Mouse (Mus musculus): ENCODE measurements around the gene Neurod1. TPM values are rescaled to one million over a fixed set of nuclear protein-coding genes. Genes with fewer than 3 reads are reported as not detected.

Gene Neurod1
- total and polyA plus RNA-seq, 3 experiments, result not detected

DNA sequence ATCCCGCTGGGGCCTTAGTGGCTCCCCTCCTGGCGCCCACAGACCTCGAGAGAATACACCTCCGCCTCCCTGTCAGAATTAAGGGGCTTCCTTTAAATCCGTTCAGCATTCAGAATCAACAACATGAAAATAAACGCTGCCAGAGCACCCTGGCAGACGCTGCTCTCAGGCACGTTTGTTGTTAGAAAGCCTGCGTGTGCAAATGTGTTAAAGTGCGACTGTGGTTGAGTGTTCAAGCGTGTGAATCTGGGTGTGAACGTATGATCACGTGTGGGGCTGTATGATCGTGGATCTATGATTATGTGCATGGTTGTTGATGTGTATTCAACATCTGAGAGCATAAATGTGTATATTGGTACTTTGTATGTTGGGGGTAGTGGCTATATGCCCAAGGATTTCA is 3.6 kb upstream of the Neurod1 start (continued):
- TF ChIP-seq TBP (IDR thresholded peaks at IDR 0.05; ENCODE audit: low read depth, low read length), result no peak

GRCm38 (mm10) chr2:79459061-79460045 is 2.8 kb upstream of the Neurod1 start:
- H3K27me3 ChIP-seq (ENCODE audit: control insufficient read depth in 1 of 2, insufficient read depth in 2 of 2, low read length in 2 of 2), result no peaks in the 10 kb centered on the region
- no peak overlapping the region for H3K9ac ChIP-seq (ENCODE audit: control insufficient read depth, low read depth, low read length, poor library complexity, severe bottlenecking)

DNA sequence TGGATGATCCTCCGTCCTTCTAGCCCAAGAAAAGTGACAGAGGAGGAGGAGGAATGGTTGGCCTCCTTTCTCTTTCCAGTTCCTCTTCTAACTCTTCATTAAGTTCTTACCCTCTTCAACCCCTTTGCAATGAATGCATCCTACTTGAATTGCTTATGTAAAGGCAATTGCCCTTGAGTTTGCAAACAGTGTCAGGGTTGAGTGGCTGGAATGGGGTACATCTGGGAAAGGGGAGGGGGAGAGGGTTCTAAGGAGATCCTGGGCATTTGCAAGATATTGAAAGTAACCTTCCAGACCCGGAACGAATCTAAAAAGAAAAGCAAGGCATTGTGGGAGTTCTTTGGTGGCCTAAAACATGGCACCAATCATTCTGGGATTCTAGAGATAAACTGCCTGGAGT is 1.4 kb upstream of the Neurod1 start:
- no peaks in the 10 kb centered on the region for H3K27me3 ChIP-seq (ENCODE audit: control insufficient read depth in 1 of 2, insufficient read depth in 2 of 2, low read length in 2 of 2)

More at GRCm38 (mm10) chr2:79459061-79460045, 2.8 kb upstream of the Neurod1 start:
- DNase-seq (ENCODE audit: low read depth, low spot score), result no peak
- no peaks in the 10 kb centered on the region for H3K79me2 ChIP-seq (ENCODE audit: control insufficient read depth, insufficient read depth, low read length, poor library complexity)
- H3K4me3 ChIP-seq (ENCODE audit: control insufficient read depth in 1 of 2, insufficient read depth in 1 of 2, low read depth in 2 of 2, low read length in 2 of 2), result no peak overlapping the region
- H3K27ac ChIP-seq (ENCODE audit: control insufficient read depth, low read depth, low read length), result no peak overlapping the region
- no peaks in the 10 kb centered on the region for H3K36me3 ChIP-seq (ENCODE audit: control insufficient read depth in 1 of 2, insufficient read depth in 2 of 2, low read length in 2 of 2)
- H3K9me3 ChIP-seq (replicated peaks; ENCODE audit: insufficient read depth, low read length), result no peaks in the 10 kb centered on the region
- H3K4me1 ChIP-seq (ENCODE audit: control insufficient read depth in 1 of 2, insufficient read depth in 2 of 2, low read length in 2 of 2), result no peaks in the 10 kb centered on the region
- TF ChIP-seq NRF1 (IDR thresholded peaks at IDR 0.05; ENCODE audit: insufficient read depth, low read depth, low read length, poor library complexity, severe bottlenecking) (no peak), RAD21 (IDR thresholded peaks at IDR 0.05; ENCODE audit: low read depth, low read length) (no peak), MYC (IDR thresholded peaks at IDR 0.05; ENCODE audit: low read depth, low read length) (no peak), MAFK (IDR thresholded peaks at IDR 0.05; ENCODE audit: borderline replicate concordance, low read depth, low read length) (no peak)

DNA sequence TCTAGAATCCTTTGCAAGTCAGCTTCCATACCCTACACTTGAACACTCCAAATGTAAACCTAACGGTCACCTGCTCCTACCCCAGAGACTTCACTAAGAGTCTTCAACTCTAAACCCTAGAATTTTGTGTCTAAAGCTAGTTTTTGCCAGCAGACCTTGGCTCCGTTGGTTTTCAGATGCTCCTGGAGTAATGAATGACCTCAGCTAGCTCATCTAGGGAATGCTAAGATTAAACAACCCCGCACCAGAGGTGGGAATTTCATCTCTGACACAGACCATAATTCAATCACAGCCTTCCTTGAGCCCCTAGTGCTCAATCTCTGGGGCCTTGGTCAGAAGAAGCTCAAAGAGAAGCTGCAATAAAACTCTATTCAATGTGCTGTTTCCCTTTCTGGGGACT is 883 bp upstream of the Neurod1 start:
- no peaks in the 10 kb centered on the region for H3K27me3 ChIP-seq (ENCODE audit: control insufficient read depth in 1 of 2, insufficient read depth in 2 of 2, low read length in 2 of 2)

More for the DNA sequence above, 1.4 kb upstream of the Neurod1 start:
- no peaks in the 10 kb centered on the region for H3K79me2 ChIP-seq (ENCODE audit: control insufficient read depth, insufficient read depth, low read length, poor library complexity)
- no peak for DNase-seq (ENCODE audit: low read depth, low spot score)
- no peaks in the 10 kb centered on the region for H3K36me3 ChIP-seq (ENCODE audit: control insufficient read depth in 1 of 2, insufficient read depth in 2 of 2, low read length in 2 of 2)
- H3K4me1 ChIP-seq (ENCODE audit: control insufficient read depth in 1 of 2, insufficient read depth in 2 of 2, low read length in 2 of 2), result no peaks in the 10 kb centered on the region
- TF ChIP-seq TCF12 (IDR thresholded peaks at IDR 0.05; ENCODE audit: low read depth, low read length), result no peak
- TF ChIP-seq BHLHE40 (IDR thresholded peaks at IDR 0.05; ENCODE audit: borderline replicate concordance, low read depth, low read length), result no peak
- TF ChIP-seq ZC3H11A (IDR thresholded peaks at IDR 0.05; ENCODE audit: low read depth, low read length), result no peak
- no peak for TF ChIP-seq MEF2A (IDR thresholded peaks at IDR 0.05; ENCODE audit: extremely low read depth, insufficient replicate concordance, low read depth, low read length, poor library complexity, severe bottlenecking)
- no peak for TF ChIP-seq E2F4 (IDR thresholded peaks at IDR 0.05; ENCODE audit: borderline replicate concordance, low read depth, low read length)
- no peak for TF ChIP-seq ETS1 (IDR thresholded peaks at IDR 0.05; ENCODE audit: low read depth, low read length)
- no peak for TF ChIP-seq MAX (IDR thresholded peaks at IDR 0.05; ENCODE audit: low read length)
- no peak for TF ChIP-seq MXI1 (IDR thresholded peaks at IDR 0.05; ENCODE audit: low read depth, low read length)
- H3K9ac ChIP-seq (ENCODE audit: control insufficient read depth, low read depth, low read length, poor library complexity, severe bottlenecking), result no peak overlapping the region
- H3K9me3 ChIP-seq (replicated peaks; ENCODE audit: insufficient read depth, low read length), result no peaks in the 10 kb centered on the region
- no peak overlapping the region for H3K4me3 ChIP-seq (ENCODE audit: control insufficient read depth in 1 of 2, insufficient read depth in 1 of 2, low read depth in 2 of 2, low read length in 2 of 2)
- no peak overlapping the region for H3K27ac ChIP-seq (ENCODE audit: control insufficient read depth, low read depth, low read length)

More for the DNA sequence above, 883 bp upstream of the Neurod1 start:
- TF ChIP-seq NRF1 (IDR thresholded peaks at IDR 0.05; ENCODE audit: insufficient read depth, low read depth, low read length, poor library complexity, severe bottlenecking) (no peak), TCF12 (IDR thresholded peaks at IDR 0.05; ENCODE audit: low read depth, low read length) (no peak), GABPA (IDR thresholded peaks at IDR 0.05; ENCODE audit: low read depth, low read length) (no peak), MAX (IDR thresholded peaks at IDR 0.05; ENCODE audit: low read length) (no peak), UBTF (IDR thresholded peaks at IDR 0.05; ENCODE audit: borderline replicate concordance, insufficient read depth, low read depth, low read length) (no peak), MXI1 (IDR thresholded peaks at IDR 0.05; ENCODE audit: low read depth, low read length) (no peak), POLR2A (IDR thresholded peaks at IDR 0.05; ENCODE audit: control insufficient read depth in 1 of 2, insufficient read depth in 1 of 2, low read depth in 1 of 2, low read length in 2 of 2, poor library complexity in 1 of 2) (no peak), MYC (IDR thresholded peaks at IDR 0.05; ENCODE audit: low read depth, low read length) (no peak), USF2 (IDR thresholded peaks at IDR 0.05; ENCODE audit: borderline replicate concordance in 1 of 2, insufficient read depth in 1 of 2, low read depth in 1 of 2, low read length in 2 of 2) (no peak), ZNF384 (IDR thresholded peaks at IDR 0.05; ENCODE audit: low read depth, low read length) (no peak), ZMIZ1 (IDR thresholded peaks at IDR 0.05; ENCODE audit: low read depth, low read length) (no peak), EP300 (IDR thresholded peaks at IDR 0.05; ENCODE audit: low read depth in 1 of 2, low read length in 2 of 2) (no peak), NELFE (IDR thresholded peaks at IDR 0.05; ENCODE audit: low read depth, low read length) (no peak), SMC3 (IDR thresholded peaks at IDR 0.05; ENCODE audit: low read depth, low read length) (no peak), CHD1 (IDR thresholded peaks at IDR 0.05; ENCODE audit: low read depth, low read length) (no peak)
- no peak overlapping the region for H3K4me3 ChIP-seq (ENCODE audit: control insufficient read depth in 1 of 2, insufficient read depth in 1 of 2, low read depth in 2 of 2, low read length in 2 of 2)
- no peaks in the 10 kb centered on the region for H3K79me2 ChIP-seq (ENCODE audit: control insufficient read depth, insufficient read depth, low read length, poor library complexity)
- DNase-seq (ENCODE audit: low read depth, low spot score), result no peak
- no peaks in the 10 kb centered on the region for H3K36me3 ChIP-seq (ENCODE audit: control insufficient read depth in 1 of 2, insufficient read depth in 2 of 2, low read length in 2 of 2)
- no peak overlapping the region for H3K9ac ChIP-seq (ENCODE audit: control insufficient read depth, low read depth, low read length, poor library complexity, severe bottlenecking)
- H3K27ac ChIP-seq (ENCODE audit: control insufficient read depth, low read depth, low read length), result no peak overlapping the region
- no peaks in the 10 kb centered on the region for H3K4me1 ChIP-seq (ENCODE audit: control insufficient read depth in 1 of 2, insufficient read depth in 2 of 2, low read length in 2 of 2)
- no peaks in the 10 kb centered on the region for H3K9me3 ChIP-seq (replicated peaks; ENCODE audit: insufficient read depth, low read length)
